Mouse (Mus musculus): ENCODE results near the gene Sfxn3.

Gene Sfxn3

DNA sequence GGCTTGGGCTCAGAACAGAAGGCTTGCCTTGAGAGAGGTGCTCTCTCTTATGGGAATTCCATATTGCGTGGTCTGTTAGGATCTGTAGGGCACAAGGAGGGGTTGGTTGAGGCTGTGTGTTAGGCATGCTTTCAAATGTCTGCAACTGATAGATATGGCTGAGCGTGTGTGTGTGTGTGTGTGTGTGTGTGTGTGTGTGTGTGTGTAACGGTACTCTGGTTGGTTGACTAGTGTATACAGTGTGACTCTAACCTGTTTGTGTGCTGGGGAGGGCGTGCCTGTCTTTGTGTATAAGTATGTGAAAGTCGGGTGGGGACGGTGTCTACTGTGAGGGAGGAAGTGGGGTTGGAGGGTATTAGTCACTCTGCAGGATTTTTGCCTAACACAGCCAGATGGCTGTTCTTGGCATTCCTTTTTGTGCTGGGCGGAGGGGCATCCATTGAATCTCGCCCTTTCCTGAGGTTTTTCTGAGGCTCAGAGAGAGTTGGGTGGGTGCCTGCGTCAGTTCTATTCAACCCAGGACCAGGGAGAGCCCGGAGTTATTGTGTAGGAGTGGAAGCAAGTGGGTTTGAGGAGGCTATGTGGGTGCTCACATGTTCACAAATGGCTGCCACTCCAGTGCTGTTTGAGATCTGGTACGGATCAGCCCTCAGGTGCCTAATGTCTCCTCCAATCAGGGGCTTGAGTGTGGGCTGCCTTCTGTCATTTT, 786 bp downstream of the Sfxn3 start:
- peak; percentile 68 for DNase-seq

DNA sequence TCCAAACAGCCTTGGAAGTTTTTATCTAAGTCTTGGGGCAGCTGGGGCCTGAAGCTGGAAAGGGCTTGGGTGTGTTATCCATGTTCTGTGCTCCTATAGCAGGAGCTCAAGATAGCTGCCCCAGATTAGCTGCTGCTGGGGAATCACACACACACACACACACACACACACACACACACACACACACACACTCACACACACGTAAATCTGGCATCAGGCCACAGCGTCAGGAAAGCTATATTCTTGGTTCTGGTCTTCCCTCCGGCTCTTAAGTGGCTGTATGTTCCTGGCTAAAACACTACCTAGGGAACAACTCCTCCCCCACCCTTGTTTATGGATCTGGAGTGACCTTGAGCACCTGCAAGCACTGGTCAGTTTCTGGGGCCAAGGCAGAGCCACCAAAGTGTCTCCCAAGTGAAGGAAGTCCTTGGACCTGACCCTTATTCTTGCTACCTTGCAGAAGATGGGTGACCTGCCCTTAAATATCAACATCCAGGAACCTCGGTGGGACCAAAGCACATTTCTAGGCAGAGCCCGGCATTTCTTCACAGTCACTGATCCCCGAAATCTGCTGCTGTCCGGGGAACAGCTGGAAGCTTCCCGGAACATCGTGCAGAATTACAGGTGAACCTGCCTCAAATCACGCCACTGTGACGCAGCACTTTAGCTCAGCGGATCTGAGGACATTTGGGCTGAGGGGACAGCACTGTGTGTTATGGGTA, 1.5 kb downstream of the Sfxn3 start:
- peak; percentile 35 to 55 for DNase-seq

DNA sequence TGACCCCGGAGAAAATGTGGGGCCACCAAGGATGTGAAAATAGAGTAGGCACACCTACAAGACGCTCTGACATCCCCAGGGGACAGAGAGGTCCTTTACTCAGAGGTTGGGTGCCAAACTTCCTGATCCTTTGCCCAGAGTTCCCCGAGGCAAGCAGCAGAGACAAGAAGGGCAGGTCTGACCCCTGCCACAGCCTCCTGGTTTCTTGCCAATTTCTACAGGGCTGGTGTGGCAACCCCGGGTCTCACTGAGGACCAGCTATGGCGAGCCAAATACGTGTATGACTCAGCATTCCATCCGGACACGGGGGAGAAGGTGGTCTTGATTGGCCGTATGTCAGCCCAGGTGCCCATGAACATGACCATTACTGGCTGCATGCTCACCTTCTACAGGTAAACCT, 2.2 kb downstream of the Sfxn3 start:
- no peak for DNase-seq

GRCm38 (mm10) chr19:45053451-45053850, 6.1 kb downstream of the Sfxn3 start:
- no peak for DNase-seq

GRCm38 (mm10) chr19:45054892-45055690, 7.8 kb downstream of the Sfxn3 start:
- no peak for DNase-seq

DNA sequence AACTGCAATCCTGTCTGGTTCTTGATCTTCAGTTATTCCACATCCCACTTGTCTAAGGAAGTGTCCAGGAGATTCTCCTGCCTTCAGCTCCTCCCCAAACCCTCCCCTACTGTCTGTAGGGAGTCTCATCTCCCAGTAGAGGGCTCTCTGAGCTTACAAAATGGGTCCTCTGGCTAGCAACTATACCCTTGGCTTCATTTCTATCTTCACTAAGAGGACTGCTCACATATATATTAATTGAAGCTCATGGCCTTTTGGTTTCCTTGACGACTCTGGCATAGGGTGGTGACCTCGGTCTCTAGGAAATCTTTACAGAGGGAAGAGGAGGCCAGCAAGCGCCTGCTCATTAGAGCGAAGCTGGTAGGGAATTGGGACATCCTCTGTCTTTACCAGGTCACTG, 9.1 kb downstream of the Sfxn3 start:
- peak; percentile 41 for DNase-seq

GRCm38 (mm10) chr19:45056908-45057698, 9.8 kb downstream of the Sfxn3 start:
- no peak for DNase-seq

DNA sequence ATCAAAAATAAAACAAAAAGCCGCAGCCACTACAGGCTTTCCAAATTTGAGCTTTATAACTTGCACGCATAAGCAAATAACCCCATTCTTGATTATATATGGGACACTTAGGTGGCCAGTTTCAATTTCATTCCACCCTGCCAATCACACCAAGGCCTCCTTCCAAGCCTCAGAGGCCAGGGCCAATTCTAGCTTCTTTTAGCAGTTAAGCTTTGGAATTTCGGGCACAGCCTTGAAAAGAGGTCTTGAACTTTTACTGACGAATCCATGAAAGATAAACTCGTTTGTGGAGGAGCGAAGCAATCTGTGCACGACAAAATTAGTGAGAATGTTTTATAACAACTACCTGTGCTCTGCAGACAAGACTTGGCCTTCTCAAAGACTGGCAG, 10.4 kb downstream of the Sfxn3 start:
- DNase-seq, result no peak

GRCm38 (mm10) chr19:45058113-45058839, 11.0 kb downstream of the Sfxn3 start:
- peak; percentile 96 for DNase-seq

DNA sequence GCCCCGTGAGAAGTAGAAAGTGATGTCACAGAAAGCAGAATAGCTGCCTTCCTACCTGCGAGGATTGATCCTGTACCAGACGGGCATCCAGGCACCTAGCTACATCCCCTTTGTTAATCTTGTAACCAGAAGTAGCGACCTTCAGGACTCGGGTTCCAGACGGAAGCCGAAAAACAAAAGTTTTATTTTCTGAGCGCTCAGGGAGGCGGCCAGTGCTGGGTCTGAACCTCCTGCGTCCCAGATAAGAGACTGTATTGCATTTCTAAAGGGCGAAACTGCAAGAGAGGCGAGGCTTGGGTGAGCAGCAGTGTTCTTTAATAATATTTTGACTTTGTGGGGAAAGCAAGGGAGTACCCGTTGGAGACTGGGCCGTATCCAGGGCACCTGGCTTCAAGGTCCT, 11.5 kb downstream of the Sfxn3 start:
- no peak for DNase-seq

DNA sequence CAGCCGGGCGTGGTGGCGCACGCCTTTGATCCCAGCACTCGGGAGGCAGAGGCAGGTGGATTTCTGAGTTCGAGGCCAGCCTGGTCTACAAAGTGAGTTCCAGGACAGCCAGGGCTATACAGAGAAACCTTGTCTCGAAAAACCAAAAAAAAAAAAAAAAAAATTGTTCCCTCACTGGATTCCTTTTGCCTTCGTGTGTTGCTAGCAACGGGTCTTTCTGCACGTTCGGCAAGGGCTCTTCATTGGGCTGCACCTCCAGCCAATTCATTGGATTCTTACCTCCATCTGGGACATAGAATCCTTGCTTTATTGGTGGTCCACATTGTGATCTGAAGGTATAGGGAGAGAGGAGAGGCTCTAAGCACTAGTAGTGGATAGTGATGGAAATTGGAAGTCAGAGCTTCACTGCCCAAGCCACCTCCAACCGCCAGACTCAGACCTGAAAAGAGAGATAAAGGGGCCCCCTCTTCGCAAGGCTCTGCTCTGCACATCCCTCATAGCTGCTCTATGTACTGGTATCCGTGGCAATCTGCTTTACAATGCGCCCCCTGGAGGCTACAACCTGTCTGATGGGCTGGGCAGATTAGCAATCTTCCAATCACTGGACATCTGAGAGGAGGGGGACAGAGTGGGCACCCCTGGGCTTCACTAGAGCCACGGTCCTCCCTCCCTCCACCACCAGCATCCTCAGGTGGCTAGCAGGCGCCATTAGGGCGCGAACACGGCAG, 16.4 kb downstream of the Sfxn3 start:
- peak; percentile 71 to 81 for DNase-seq

GRCm38 (mm10) chr19:45065226-45065625, 17.9 kb downstream of the Sfxn3 start:
- no peak for DNase-seq

DNA sequence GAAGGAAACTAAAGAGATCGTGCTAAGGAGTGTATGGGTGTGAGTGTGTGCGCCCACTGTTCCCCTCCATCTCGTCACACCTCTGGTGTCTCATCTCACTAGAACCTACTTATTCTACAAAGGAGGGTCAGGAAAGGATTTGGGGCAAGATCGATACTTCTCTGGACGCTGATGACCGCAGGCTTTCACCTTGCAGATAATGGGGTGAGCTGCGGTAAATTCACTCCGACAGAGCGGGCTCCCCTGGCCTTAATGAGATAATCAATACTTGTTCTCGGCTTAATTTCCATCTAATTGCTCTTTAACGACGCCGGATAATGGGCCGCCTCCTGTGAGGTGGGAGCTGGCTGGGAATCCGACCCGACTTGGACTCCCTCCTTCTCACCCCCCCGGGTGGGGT, 19.9 kb downstream of the Sfxn3 start:
- no peak for DNase-seq

DNA sequence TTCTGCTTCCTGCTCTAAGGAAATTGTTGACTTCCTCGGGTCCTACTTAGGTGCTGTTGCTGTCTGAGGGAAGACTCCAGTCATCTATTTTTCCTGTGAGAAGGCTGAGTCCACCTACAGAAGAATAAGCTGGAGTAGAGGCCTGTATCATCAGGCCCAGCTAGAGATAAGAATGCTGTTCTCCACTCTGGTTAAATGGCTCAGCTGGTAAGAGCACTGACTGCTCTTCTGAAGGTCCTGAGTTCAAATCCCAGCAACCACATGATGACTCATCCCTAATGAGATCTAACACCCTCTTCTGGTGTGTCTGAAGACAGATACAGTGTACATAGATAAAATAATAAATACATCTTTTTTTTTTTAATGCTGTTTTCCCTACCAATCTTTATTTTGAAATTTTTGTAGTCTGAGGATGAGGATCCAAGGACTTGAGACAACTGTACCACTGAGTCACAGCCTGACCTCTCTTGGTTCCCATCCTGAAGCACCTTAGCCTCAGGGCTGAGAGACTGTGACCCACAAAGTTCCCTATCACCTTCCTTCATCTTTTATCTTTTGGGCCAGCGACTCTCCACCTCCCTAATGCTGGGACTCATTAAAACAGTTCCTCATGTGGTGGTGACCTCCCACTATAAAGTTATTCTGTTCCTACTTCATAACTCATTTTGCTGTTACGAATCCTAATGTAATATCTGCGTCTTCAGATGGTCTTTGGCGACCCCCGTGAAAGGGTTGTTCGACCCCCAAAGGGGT, 20.6 kb downstream of the Sfxn3 start:
- no peak for DNase-seq

- DNase-seq, result peak; percentile 89 to 92
Observed at GRCm38 (mm10) chr19:45073871-45074542, 26.7 kb downstream of the Sfxn3 start.

- peak; percentile 95 to 98 for DNase-seq
Observed at GRCm38 (mm10) chr19:45074580-45075322, 27.4 kb downstream of the Sfxn3 start, which contains the start of gene Kazald1. Gene Kazald1, plus strand, starts transcription at chr19:45075241.

GRCm38 (mm10) chr19:45075323-45076035, 28.2 kb downstream of the Sfxn3 start:
- peak in 1 of 2 experiments; percentile 25 for DNase-seq

GRCm38 (mm10) chr19:45076036-45076575, 28.8 kb downstream of the Sfxn3 start:
- no peak for DNase-seq

All from cerebellum, postnatal 14 days (tissue).